Mouse (Mus musculus) limb, embryonic 14.5 days (tissue): ENCODE measurements around the gene Pacrg. TPM values are rescaled to one million over a fixed set of nuclear protein-coding genes. Genes with fewer than 3 reads are reported as not detected.

Experiments used
- ATAC-seq: fragments of 200-750 bp; cut with Nextera tagmentation; 2 replicates; pipeline ENCODE4 v1.8.0; 2017; ENCODE audit warnings: low read depth, moderate number of reproducible peaks, moderate TSS enrichment; ENCODE audit not compliant: low FRiP score
- DNase-seq: peaks from one replicate; pipeline ENCODE4 v3.0.0-alpha.2; 2015; ENCODE audit warnings: low spot score
- H3K27ac ChIP-seq: fragments of 300-500 bp; sonication (generic); replicated peaks from 2 replicates; pipeline ENCODE4 v1.5.1; 2014; ENCODE audit warnings: low read depth, mild to moderate bottlenecking, low read length, moderate library complexity, mixed read lengths
- H3K27me3 ChIP-seq: fragments of 300-500 bp; sonication (generic); 2 replicates; pipeline ENCODE4 v1.6.1; 2014; ENCODE audit warnings: low read length, mixed read lengths; ENCODE audit not compliant: control insufficient read depth, insufficient read depth
- H3K36me3 ChIP-seq: fragments of 300-500 bp; sonication (generic); 2 replicates; pipeline ENCODE4 v1.6.1; 2014; ENCODE audit warnings: mild to moderate bottlenecking, low read length, moderate library complexity, mixed read lengths; ENCODE audit not compliant: control insufficient read depth, insufficient read depth
- H3K4me1 ChIP-seq: fragments of 300-500 bp; sonication (generic); 2 replicates; pipeline ENCODE4 v1.6.1; 2014; ENCODE audit warnings: antibody characterized with exemption, low read length, mixed read lengths; ENCODE audit not compliant: control insufficient read depth, insufficient read depth
- H3K4me2 ChIP-seq: fragments of 300-500 bp; sonication (generic); replicated peaks from 2 replicates; pipeline ENCODE4 v1.6.1; 2014; ENCODE audit warnings: low read depth, mild to moderate bottlenecking, low read length, moderate library complexity; ENCODE audit not compliant: severe bottlenecking
- H3K4me3 ChIP-seq: fragments of 300-500 bp; sonication (generic); replicated peaks from 2 replicates; pipeline ENCODE4 v1.5.1; 2014; ENCODE audit warnings: low read length
- H3K9ac ChIP-seq: fragments of 300-500 bp; sonication (generic); 2 replicates; pipeline ENCODE4 v1.6.1; 2014; ENCODE audit warnings: mild to moderate bottlenecking, low read depth, low read length, moderate library complexity; ENCODE audit not compliant: severe bottlenecking
- H3K9me3 ChIP-seq: fragments of 300-500 bp; sonication (generic); 2 replicates; pipeline ENCODE4 v1.6.1; 2016; ENCODE audit warnings: low read length; ENCODE audit not compliant: control insufficient read depth
- POLR2A ChIP-seq: fragments of 200-500 bp; IDR thresholded peaks from 2 replicates; pipeline ENCODE4 v1.8.0; 2012; ENCODE audit warnings: inconsistent platforms, mild to moderate bottlenecking, moderate library complexity, borderline replicate concordance; ENCODE audit not compliant: insufficient read depth, insufficient read length; ENCODE audit errors: extremely low read depth
- WGBS: fragments of 180-500 bp; shearing (Covaris S2); extraction: QIAGEN DNeasy Blood & Tissue Kit; methylation state at CpG from one replicate; pipeline ENCODE4 v1.1.7; 2014; 5-methylcytosine and 5-hydroxymethylcytosine counted together
- polyA plus RNA-seq, 2 experiments: library from polyadenylated mRNA; depleted of rRNA in 1 of 2; stranded (reverse) in 1 of 2; unstranded in 1 of 2; fragments of >200 nt; fragmentation: Nextera tagmentation in 1 of 2; extraction: Ambion mirVana in 1 of 2; gene quantifications; 2 replicates each; pipeline versions ENCODE4 v1.2.1 to v1.2.3; 2012 to 2014

Pacrg gene
- polyA plus RNA-seq, 2 experiments: 0.99 to 1.3 TPM

DNA sequence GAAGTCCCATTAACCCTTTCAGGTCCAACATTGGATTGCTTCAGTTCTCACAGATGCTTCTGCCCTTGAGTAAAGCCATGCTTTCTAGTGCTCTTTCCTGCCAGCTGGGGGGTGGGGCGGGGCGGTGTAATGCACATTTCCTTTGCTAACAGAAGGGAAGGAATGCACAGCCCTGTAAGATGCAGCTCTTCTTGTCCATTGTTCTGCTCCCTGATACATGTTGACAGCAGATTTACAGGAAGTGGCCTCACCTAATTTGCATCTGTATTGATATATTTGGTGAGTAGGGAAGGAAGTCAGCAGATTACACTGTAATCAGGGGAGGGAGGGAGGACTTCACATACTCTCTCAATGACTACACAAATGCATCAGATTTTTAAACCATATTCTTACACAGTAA lies 100.0 kb downstream of the Pacrg start:
- Histone ChIP-seq H3K4me3 (no peak overlapping the region), H3K9me3 (no peaks in the 10 kb centered on the region), H3K4me2 (no peak overlapping the region), H3K4me1 (peaks cover 3% of the 10 kb centered on the region; the same call in 1 of the 2 replicates), H3K9ac (no peak overlapping the region), H3K27ac (no peak overlapping the region), H3K27me3 (no peaks in the 10 kb centered on the region), H3K36me3 (no peaks in the 10 kb centered on the region)
- DNase-seq: no peak
- no peak for TF ChIP-seq POLR2A
- no peak for ATAC-seq
- 82% methylated on average over 2 of the region's 2 CpGs for WGBS

DNA sequence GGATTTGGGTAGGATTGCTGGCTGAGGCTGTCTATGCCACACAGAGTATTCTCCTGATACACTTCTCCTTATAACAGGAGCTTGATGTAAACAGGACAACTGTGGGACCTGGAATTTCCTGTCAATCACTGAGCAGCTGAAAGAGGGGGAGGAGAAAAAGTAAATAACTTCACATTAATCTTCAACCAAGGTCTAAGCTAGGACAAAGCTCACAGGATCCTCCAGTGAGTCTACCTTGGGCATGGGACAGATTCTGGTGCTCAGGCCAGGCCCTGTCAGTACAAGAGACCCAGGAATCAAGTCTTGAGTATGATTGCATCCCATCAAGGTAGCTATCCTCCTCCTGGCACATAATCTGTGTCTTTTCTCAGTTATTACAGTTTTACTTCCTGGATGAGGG lies 102.1 kb downstream of the Pacrg start:
- DNase-seq (no peak), ATAC-seq (no peak)
- TF ChIP-seq POLR2A: no peak
- H3K9ac ChIP-seq: no peak overlapping the region
- no peak overlapping the region for H3K27ac ChIP-seq
- H3K9me3 ChIP-seq: no peaks in the 10 kb centered on the region
- no peaks in the 10 kb centered on the region for H3K36me3 ChIP-seq
- no peaks in the 10 kb centered on the region for H3K4me1 ChIP-seq
- no peaks in the 10 kb centered on the region for H3K27me3 ChIP-seq
- H3K4me2 ChIP-seq: no peak overlapping the region
- H3K4me3 ChIP-seq: no peak overlapping the region

DNA sequence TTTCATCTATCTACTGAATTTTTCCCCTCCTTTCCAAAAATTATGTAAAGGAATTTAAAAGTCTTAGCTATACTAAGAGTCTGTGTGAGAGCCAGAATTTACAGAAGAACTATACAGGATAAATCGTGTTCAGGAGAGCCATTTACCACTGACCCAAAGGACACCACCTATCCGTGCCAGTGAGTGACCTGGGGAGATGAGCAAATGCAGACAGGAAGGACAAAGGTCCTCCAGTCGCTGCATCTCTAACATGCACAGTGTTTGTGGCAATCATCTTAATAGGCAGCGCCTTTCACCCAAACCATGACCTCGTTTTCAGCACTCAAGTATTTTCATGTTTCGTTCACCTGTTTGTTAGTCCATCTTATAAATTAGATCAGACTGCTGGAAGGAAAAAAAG lies 105.4 kb downstream of the Pacrg start:
- WGBS: 68% methylated on average over 6 of the region's 6 CpGs

DNA sequence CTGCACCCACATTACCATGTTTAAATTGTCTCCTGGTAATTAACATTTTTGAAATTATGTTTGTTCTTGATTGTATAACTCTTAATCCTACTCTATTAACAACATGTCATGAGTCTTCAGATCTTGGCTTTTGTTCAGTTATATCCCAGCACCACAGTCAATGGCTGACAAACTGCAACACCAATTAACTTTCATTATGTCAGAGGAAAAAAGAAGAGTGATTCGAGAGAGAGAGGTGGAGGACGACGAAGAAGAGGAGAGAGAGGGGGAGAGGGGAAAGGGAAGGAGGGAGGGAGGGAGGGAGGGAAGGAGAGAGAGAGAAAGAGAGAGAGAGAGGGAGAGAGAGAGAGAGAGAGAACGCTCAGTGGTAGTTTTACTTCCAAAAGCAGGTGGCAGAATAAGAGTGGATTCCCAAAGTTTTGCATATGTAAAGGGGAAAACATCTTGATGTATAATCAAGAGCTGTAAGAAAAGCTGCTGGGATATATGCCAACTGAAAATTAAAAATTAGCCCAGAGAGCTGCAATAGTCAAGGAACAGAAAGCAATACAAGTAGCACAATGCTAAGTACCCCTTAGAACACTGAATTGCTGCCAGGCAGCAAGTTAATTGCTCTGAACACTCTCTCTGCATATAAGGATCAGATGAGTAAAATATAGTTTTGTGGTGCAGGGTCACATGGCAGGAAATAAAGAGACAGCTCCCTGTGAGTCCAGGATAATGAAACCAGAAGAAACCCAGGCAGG lies 107.6 kb downstream of the Pacrg start:
- H3K4me1 ChIP-seq: no peaks in the 10 kb centered on the region
- no peak for ATAC-seq
- no peak overlapping the region for H3K4me3 ChIP-seq
- no peaks in the 10 kb centered on the region for H3K9me3 ChIP-seq
- H3K27ac ChIP-seq: no peak overlapping the region
- WGBS: 47% methylated on average over 4 of the region's 4 CpGs
- no peak for DNase-seq
- TF ChIP-seq POLR2A: no peak
- H3K9ac ChIP-seq: no peak overlapping the region
- no peak overlapping the region for H3K4me2 ChIP-seq
- H3K27me3 ChIP-seq: no peaks in the 10 kb centered on the region
- H3K36me3 ChIP-seq: no peaks in the 10 kb centered on the region

More for the DNA sequence above, 105.4 kb downstream of the Pacrg start:
- H3K27me3 ChIP-seq: no peaks in the 10 kb centered on the region
- H3K9ac ChIP-seq: no peak overlapping the region
- no peak for ATAC-seq
- H3K27ac ChIP-seq: no peak overlapping the region
- H3K4me1 ChIP-seq: no peaks in the 10 kb centered on the region
- no peak overlapping the region for H3K4me2 ChIP-seq
- no peak overlapping the region for H3K4me3 ChIP-seq
- no peak for TF ChIP-seq POLR2A
- no peaks in the 10 kb centered on the region for H3K36me3 ChIP-seq
- H3K9me3 ChIP-seq: no peaks in the 10 kb centered on the region
- DNase-seq: no peak

DNA sequence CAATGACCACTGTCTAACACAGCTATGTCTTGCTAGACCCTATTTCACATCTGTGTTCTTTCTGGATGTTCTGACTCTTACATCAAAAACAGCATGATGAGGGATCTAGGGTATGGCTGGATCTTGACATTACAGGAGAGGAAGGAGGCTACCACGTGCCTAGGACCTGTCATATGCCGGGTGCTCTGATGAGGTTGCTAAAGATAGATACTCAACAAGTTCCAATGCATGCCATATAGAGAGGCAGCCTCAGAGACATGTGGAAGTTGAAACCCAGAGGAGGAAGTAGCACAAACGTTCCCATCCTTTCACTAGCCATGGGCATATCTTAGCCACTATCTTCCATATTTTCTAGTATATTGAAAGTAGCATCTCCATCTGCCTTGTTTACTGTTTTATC lies 115.3 kb downstream of the Pacrg start:
- no peaks in the 10 kb centered on the region for H3K36me3 ChIP-seq
- no peak overlapping the region for H3K4me3 ChIP-seq
- no peak for TF ChIP-seq POLR2A
- H3K9me3 ChIP-seq: no peaks in the 10 kb centered on the region
- H3K27ac ChIP-seq: no peak overlapping the region
- no peak overlapping the region for H3K4me2 ChIP-seq
- ATAC-seq (no peak), DNase-seq (no peak)
- 85% methylated on average over 3 of the region's 3 CpGs for WGBS
- no peaks in the 10 kb centered on the region for H3K27me3 ChIP-seq
- no peak overlapping the region for H3K9ac ChIP-seq
- no peaks in the 10 kb centered on the region for H3K4me1 ChIP-seq

DNA sequence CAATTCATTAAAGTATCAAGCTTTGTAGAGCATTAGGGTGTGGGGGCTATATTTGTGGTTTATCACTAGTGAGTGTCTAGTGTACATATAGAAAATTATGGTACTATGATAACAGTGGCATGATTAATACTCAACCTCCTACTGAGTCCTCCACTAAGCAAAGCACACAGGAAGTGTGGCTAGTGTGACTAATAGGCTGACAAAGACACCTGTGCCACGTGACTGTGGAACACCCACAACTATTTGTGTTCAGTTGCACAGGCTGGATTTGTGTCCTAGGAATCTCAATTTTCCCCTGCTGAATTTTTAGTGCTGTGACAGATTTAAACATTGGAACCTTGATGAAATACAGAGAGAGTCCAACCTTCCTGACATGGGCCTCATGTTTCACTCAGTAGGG lies 118.5 kb downstream of the Pacrg start:
- Histone ChIP-seq H3K36me3 (no peaks in the 10 kb centered on the region), H3K27me3 (no peaks in the 10 kb centered on the region), H3K9ac (no peak overlapping the region), H3K4me2 (no peak overlapping the region), H3K27ac (no peak overlapping the region), H3K9me3 (no peaks in the 10 kb centered on the region), H3K4me1 (no peaks in the 10 kb centered on the region), H3K4me3 (no peak overlapping the region)
- WGBS: 50% methylated on average over 1 of the region's 1 CpGs
- TF ChIP-seq POLR2A: no peak
- no peak for DNase-seq
- ATAC-seq: no peak
